Mouse (Mus musculus): ENCODE results near the gene 1600014C10Rik. TPM values are rescaled to one million over a fixed set of nuclear protein-coding genes. Genes with fewer than 3 reads are reported as not detected.
A peak's percentile ranks its signal among the peaks of the same experiment; 100 is the strongest.

1600014C10Rik gene
- polyA plus RNA-seq, 2 experiments from 2014 or later: 149 to 152 TPM

GRCm38 (mm10) chr7:38184786-38185185, 1.8 kb downstream of the 1600014C10Rik start:
- no peak for ATAC-seq

- no peak for ATAC-seq
Observed at GRCm38 (mm10) chr7:38186861-38187260, 3.8 kb downstream of the 1600014C10Rik start.

DNA sequence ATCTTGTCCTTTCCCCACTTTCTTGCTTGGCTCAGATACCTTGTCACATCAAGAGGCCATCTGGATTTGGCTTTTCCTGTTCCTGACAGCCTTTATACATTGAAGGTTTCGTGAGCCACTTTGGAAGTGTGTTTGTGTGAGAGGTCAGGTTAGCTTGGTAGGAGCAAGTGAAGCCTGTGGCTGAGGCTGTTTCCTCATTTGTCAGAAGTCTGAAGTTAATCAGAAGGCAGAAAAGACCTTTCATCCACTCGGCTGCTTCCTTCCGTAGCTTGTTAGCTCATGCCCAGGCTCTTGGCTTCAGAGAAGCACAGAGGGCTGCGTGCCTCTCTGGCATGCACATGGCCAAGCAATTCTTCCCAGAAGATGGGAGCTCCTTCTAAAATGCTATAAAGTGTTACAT, 4.8 kb downstream of the 1600014C10Rik start:
- no peak for ATAC-seq

DNA sequence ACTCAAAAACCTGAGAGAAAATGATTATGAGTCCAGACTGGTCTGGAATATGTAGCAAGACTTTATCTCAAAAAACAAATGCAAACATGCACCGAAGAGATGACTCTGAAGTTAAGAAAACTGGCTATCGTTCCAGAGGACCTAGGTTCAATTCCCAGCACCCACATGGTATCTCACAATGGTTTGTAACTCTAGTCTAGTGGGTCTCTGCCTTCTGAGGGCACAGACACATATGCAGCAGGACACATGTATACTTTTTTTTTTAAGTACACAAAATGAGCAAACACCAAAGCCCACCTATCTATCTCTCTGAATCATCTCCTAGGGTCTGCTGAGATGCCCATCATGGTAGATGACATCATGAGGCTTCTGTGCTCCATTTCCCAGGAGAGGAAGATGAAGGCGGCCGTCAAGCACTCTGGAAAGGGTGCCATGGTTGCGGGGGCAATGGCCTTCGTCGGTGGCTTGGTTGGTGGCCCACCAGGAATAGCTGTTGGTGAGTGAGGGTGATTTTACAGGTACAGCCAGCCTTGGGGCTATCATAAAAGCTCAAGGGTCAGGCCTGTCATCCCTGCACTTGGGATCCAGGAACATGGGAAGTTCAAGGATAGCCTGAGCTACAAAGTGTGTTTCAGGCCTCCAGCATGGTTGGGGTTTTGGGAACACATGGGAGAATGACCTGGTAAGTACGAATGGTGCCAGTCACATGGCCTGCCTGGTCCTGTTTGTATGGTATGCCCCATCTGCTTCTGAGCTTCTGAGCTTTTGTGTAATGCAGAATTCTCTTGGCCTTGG, 5.5 kb downstream of the 1600014C10Rik start:
- no peak for ATAC-seq

GRCm38 (mm10) chr7:38189136-38189982, 6.3 kb downstream of the 1600014C10Rik start:
- ATAC-seq: peak; percentile 81

- ATAC-seq: no peak
Observed at GRCm38 (mm10) chr7:38190056-38190835, 7.2 kb downstream of the 1600014C10Rik start.

DNA sequence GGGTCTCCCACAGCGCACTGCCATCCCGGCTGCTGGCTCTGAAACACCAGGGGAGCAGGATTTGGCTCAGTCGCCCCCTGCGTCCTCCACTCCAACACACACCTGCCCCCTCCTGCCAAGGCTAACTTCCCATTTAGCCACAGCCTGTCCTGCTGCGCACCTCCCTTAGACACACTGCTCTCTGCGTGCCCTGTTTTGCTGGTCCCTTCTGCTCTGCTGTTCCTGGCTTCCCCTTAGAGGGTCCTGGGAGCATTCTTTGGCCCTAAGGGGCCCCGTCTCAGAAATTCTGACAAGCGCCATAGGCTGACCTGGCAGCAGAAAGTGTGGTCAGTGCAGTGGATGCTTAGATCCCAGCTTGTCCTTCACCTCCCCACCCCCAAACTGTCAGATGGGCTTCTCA, 8.1 kb downstream of the 1600014C10Rik start:
- ATAC-seq: no peak

- no peak for ATAC-seq
Observed at GRCm38 (mm10) chr7:38191571-38191970, 8.6 kb downstream of the 1600014C10Rik start.

- no peak for ATAC-seq
Observed at GRCm38 (mm10) chr7:38199907-38200605, 17.0 kb downstream of the 1600014C10Rik start.

DNA sequence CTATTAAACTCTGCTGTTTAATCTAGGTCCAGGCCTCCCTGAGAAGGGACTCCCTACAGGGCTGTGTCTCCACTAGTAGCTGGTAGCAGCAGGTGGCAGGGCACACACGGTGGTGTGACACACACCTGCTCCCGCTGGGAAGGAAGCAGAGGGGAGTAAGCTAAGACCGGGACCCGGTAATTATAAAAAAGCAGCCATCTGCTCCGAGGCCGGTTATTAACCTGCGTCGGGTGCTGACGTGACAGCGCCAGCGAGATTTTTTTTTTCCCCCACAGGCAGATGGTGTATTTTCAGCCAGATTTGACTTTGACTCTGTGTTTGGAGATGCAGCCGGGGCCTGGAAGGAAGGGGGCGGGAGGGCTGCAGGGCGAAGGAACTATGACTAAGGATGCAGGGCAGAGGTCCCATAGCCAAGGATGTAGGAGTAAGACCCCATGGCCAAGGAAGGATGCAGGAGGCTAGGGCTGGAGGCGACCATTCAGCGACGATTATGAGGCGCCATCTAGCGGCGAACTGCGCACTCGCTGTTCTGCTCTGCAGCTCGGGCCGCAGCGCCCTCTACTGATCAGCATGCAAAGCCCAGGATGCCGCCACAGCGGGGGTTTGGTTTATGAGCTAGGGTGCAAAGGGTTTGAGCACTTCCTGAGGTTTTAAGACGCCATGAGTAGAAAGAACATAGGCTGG, 17.7 kb downstream of the 1600014C10Rik start:
- peak; percentile 96 for ATAC-seq

DNA sequence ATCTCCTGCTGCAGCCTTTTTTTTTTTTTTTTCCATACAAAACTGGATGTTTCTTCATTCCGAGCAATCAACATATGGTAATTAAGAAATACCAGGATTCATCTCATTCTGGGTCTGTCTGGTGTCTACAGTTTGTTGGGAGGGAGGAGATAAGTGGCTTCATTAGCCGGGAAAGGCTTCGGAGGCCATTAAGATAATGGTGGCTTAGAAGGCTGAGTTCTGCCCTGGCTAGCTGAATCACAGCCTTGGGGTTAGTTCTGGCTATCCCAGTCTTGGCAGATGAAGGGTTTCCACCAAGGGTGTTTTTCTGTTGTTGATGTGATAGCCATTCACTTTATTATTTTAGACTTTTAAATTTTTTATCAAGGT, 18.3 kb downstream of the 1600014C10Rik start:
- no peak for ATAC-seq

DNA sequence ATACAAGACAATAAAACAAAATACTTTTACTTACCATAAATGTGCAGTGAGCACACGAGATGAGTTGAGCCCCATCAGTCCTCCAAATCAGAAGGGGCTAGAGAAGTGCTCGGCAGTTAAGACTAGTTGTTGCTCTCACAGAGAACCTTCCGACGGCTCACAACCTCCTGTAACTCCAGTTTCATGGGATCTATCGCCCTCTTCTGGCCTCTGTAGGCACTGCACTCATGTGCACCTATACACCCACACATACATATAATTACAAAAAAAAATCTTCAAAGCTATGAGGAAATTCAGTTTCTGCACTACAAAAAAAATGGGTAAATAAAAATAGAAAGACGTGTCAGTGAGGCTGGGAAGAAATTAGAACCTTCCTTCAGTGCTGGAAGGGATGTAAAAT, 21.3 kb downstream of the 1600014C10Rik start:
- no peak for ATAC-seq

DNA sequence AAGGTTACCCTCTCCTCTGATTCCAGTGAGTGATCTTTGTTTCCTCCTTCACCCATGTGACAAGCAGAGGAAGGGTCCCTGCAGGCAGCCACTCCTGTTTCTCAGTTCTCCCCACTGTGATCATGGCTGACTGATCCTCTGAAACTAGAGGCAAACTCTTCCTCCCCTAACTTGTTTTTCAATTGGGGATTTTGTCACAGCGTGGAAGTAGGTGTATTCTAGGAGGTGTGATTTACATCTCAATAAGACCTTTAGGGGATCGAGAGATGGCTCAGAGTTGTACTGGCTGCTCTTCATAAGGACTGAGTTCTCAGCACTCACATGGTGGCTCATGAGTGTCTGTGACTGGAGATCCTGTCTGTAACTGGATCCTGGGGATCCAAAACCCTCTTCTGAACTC, 22.8 kb downstream of the 1600014C10Rik start:
- ATAC-seq: no peak

- no peak for ATAC-seq
Observed at GRCm38 (mm10) chr7:38206564-38206963, 23.5 kb downstream of the 1600014C10Rik start.

DNA sequence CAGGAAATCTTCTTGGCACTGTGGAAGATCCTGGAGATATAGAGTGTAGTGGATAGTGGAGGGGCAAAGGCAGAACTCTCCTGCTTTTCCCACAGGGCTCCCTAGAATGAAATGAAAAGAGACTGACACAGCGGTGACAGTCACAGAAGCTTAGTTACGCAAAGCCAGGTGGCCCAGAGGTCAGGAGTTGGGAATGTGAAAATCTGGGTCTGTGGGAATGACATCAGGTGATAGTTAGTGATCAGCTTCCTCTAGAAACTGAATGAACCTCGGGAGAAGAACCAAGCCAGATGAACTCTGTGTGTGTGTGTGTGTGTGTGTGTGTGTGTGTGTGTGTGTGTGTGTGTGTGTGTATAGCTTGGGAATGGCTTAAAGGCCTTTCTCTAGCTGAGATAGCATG, 26.0 kb downstream of the 1600014C10Rik start:
- ATAC-seq: no peak

GRCm38 (mm10) chr7:38209478-38210152, 26.6 kb downstream of the 1600014C10Rik start:
- no peak for ATAC-seq

- no peak for ATAC-seq
Observed at GRCm38 (mm10) chr7:38212651-38213062, 29.6 kb downstream of the 1600014C10Rik start.

- ATAC-seq: peak; percentile 83
Observed at GRCm38 (mm10) chr7:38214473-38215214, 31.6 kb downstream of the 1600014C10Rik start.

GRCm38 (mm10) chr7:38215281-38215680, 32.3 kb downstream of the 1600014C10Rik start:
- ATAC-seq: no peak

DNA sequence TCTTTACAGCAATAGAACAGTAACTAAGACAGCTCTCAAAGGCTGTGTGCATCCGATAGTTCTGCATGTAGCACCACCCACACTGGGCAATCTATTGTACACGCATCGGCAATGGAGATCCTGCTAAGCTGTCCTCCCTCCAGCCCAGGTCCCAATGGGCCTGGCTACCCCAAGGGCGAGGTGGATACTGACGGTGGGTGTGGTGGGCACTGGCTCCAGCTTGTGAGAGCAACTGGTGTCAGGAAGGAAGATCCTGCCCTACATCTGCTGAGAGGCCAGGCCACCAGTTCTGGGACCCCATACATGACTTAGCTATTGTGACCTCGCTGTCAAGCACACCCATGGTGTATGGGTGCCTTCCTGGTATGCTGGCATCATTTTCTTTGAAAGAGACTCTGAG, 32.7 kb downstream of the 1600014C10Rik start:
- no peak for ATAC-seq
